Mouse (Mus musculus) bone marrow, adult 2 months (tissue): ENCODE results near the gene Pgm1.

Experiments
- CTCF ChIP-seq: fragments of 200-500 bp; IDR thresholded peaks from 2 replicates; pipeline ENCODE4 v1.5.1; 2011; ENCODE audit warnings: low read length, control low read depth; ENCODE audit not compliant: control insufficient read depth, insufficient read depth
- POLR2A ChIP-seq: fragments of 200-500 bp; IDR thresholded peaks from 2 replicates; pipeline ENCODE4 v1.6.1; 2011; ENCODE audit warnings: low read depth, mild to moderate bottlenecking, control low read depth, low read length, borderline replicate concordance; ENCODE audit not compliant: control insufficient read depth

- TF ChIP-seq CTCF (no peak), POLR2A (no peak)
Measured at GRCm38 (mm10) chr4:99939711-99940505, 10.7 kb downstream of the Pgm1 start.
